Mouse (Mus musculus) liver, embryonic 13.5 days (tissue): ENCODE data around the gene Znhit3. TPM values are rescaled to one million over a fixed set of nuclear protein-coding genes. Genes with fewer than 3 reads are reported as not detected.
A peak's percentile ranks its signal among the peaks of the same experiment; 100 is the strongest.
"Not testable (repeated sequence)": the region's sequence is repeated elsewhere in the genome, so short reads cannot be mapped to it uniquely, and the experiment has no call there.

ENCODE experiments used
- ATAC-seq: fragments of 200-750 bp; cut with Nextera tagmentation; 2 replicates; pipeline ENCODE4 v1.8.0; 2017; ENCODE audit warnings: low read depth, mild to moderate bottlenecking, moderate number of reproducible peaks, moderate library complexity
- DNase-seq: peaks from one replicate; pipeline ENCODE4 v3.0.0; 2022
- H3K27ac ChIP-seq: fragments of 300-500 bp; sonication (generic); 2 replicates; pipeline ENCODE4 v1.5.1; 2015; ENCODE audit warnings: moderate library complexity, mild to moderate bottlenecking, inconsistent platforms
- H3K27me3 ChIP-seq: fragments of 300-500 bp; sonication (generic); 2 replicates; pipeline ENCODE4 v1.6.1; 2015; ENCODE audit warnings: mild to moderate bottlenecking, inconsistent platforms
- H3K36me3 ChIP-seq: fragments of 300-500 bp; sonication (generic); 2 replicates; pipeline ENCODE4 v1.6.1; 2015; ENCODE audit warnings: mild to moderate bottlenecking, inconsistent platforms
- H3K4me1 ChIP-seq: fragments of 300-500 bp; sonication (generic); replicated peaks from 2 replicates; pipeline ENCODE4 v1.6.1; 2015; ENCODE audit warnings: inconsistent platforms
- H3K4me2 ChIP-seq: fragments of 300-500 bp; sonication (generic); 2 replicates; pipeline ENCODE4 v1.6.1; 2015; ENCODE audit warnings: inconsistent platforms, mild to moderate bottlenecking, moderate library complexity
- H3K4me3 ChIP-seq: fragments of 300-500 bp; sonication (generic); replicated peaks from 2 replicates; pipeline ENCODE4 v1.5.1; 2015; ENCODE audit warnings: mild to moderate bottlenecking, inconsistent platforms
- H3K9ac ChIP-seq: fragments of 300-500 bp; sonication (generic); 2 replicates; pipeline ENCODE4 v1.6.1; 2015; ENCODE audit warnings: mild to moderate bottlenecking, inconsistent platforms
- H3K9me3 ChIP-seq: fragments of 300-500 bp; sonication (generic); replicated peaks from 2 replicates; pipeline ENCODE4 v1.6.1; 2016; ENCODE audit warnings: inconsistent platforms
- WGBS: fragments of 180-500 bp; shearing (Covaris S2); methylation state at CpG from one replicate; pipeline ENCODE4 v1.1.7; 2015; ENCODE audit not compliant: insufficient replicate concordance; 5-methylcytosine and 5-hydroxymethylcytosine counted together
- polyA plus RNA-seq: library from polyadenylated mRNA; unstranded; fragments of >200 nt; fragmentation: Nextera tagmentation; extraction: Ambion mirVana; gene quantifications from 2 replicates; pipeline ENCODE4 v1.2.1, GENCODE M21; 2015

Gene Znhit3
- polyA plus RNA-seq, 1 experiment from 2014 or later: 53.5 TPM

- H3K27me3 ChIP-seq: no peaks in the 10 kb centered on the region
- 77% methylated on average over 2 of the region's 2 CpGs for WGBS
- H3K9me3 ChIP-seq: no peaks in the 10 kb centered on the region
- no peak overlapping the region for H3K27ac ChIP-seq
- no peak overlapping the region for H3K9ac ChIP-seq
- ATAC-seq: no peak
- H3K36me3 ChIP-seq: peaks cover 74% of the 10 kb centered on the region
- no peak overlapping the region for H3K4me3 ChIP-seq
- H3K4me1 ChIP-seq: no peaks in the 10 kb centered on the region
- no peak overlapping the region for H3K4me2 ChIP-seq
- no peak for DNase-seq
Measured at GRCm38 (mm10) chr11:84889492-84889891, 26.7 kb downstream of the Znhit3 start.

GRCm38 (mm10) chr11:84888025-84888424 is 28.1 kb downstream of the Znhit3 start:
- Histone ChIP-seq H3K9ac (no peak overlapping the region), H3K4me1 (no peaks in the 10 kb centered on the region), H3K9me3 (no peaks in the 10 kb centered on the region), H3K36me3 (peaks cover 79% of the 10 kb centered on the region), H3K4me3 (no peak overlapping the region), H3K27me3 (no peaks in the 10 kb centered on the region), H3K27ac (no peak overlapping the region), H3K4me2 (no peak overlapping the region)
- 90% methylated on average over 8 of the region's 8 CpGs for WGBS
- DNase-seq (no peak), ATAC-seq (no peak)

GRCm38 (mm10) chr11:84886767-84887511 is 29.2 kb downstream of the Znhit3 start:
- no peak overlapping the region for H3K9ac ChIP-seq
- WGBS: 83% methylated on average over 11 of the region's 11 CpGs
- no peak overlapping the region for H3K4me2 ChIP-seq
- DNase-seq (no peak), ATAC-seq (no peak)
- H3K9me3 ChIP-seq: no peaks in the 10 kb centered on the region
- H3K27me3 ChIP-seq: no peaks in the 10 kb centered on the region
- H3K4me1 ChIP-seq: peaks cover 3% of the 10 kb centered on the region; the same call in 1 of the 2 replicates
- no peak overlapping the region for H3K27ac ChIP-seq
- no peak overlapping the region for H3K4me3 ChIP-seq
- H3K36me3 ChIP-seq: peaks cover 74% of the 10 kb centered on the region

GRCm38 (mm10) chr11:84886236-84886635 is 29.9 kb downstream of the Znhit3 start:
- Histone ChIP-seq H3K4me1 (peaks cover 10% of the 10 kb centered on the region), H3K27ac (no peak overlapping the region), H3K4me3 (no peak overlapping the region), H3K9me3 (no peaks in the 10 kb centered on the region), H3K9ac (no peak overlapping the region), H3K36me3 (peaks cover 70% of the 10 kb centered on the region), H3K27me3 (no peaks in the 10 kb centered on the region), H3K4me2 (no peak overlapping the region)
- ATAC-seq: no peak
- DNase-seq: no peak
- 87% methylated on average over 5 of the region's 5 CpGs for WGBS

GRCm38 (mm10) chr11:84885238-84885637 is 30.9 kb downstream of the Znhit3 start:
- Histone ChIP-seq H3K27me3 (no peaks in the 10 kb centered on the region), H3K9ac (no peak overlapping the region), H3K27ac (no peak overlapping the region), H3K4me3 (no peak overlapping the region), H3K4me1 (peaks cover 16% of the 10 kb centered on the region), H3K4me2 (no peak overlapping the region), H3K36me3 (peaks cover 68% of the 10 kb centered on the region), H3K9me3 (no peaks in the 10 kb centered on the region)
- 80% methylated on average over 4 of the region's 4 CpGs for WGBS
- ATAC-seq (no peak), DNase-seq (no peak)

- WGBS: 88% methylated on average over 7 of the region's 7 CpGs
- no peak for ATAC-seq
- H3K4me3 ChIP-seq: no peak overlapping the region
- no peaks in the 10 kb centered on the region for H3K27me3 ChIP-seq
- H3K4me1 ChIP-seq: peaks cover 37% of the 10 kb centered on the region
- no peak overlapping the region for H3K4me2 ChIP-seq
- no peak for DNase-seq
- H3K9me3 ChIP-seq: no peaks in the 10 kb centered on the region
- peaks cover 57% of the 10 kb centered on the region for H3K36me3 ChIP-seq
- no peak overlapping the region for H3K27ac ChIP-seq
- H3K9ac ChIP-seq: no peak overlapping the region
Measured at GRCm38 (mm10) chr11:84882346-84882745, 33.8 kb downstream of the Znhit3 start.

- ATAC-seq: no peak
- Histone ChIP-seq H3K4me1 (peaks cover 44% of the 10 kb centered on the region), H3K9me3 (no peaks in the 10 kb centered on the region), H3K9ac (peak overlapping the region; percentile 90), H3K4me2 (peak overlapping the region; percentile 100), H3K27ac (peak overlapping the region; percentile 91), H3K36me3 (peaks cover 48% of the 10 kb centered on the region), H3K4me3 (peak overlapping the region; percentile 88), H3K27me3 (no peaks in the 10 kb centered on the region)
- WGBS: 46% methylated on average over 9 of the region's 9 CpGs
- DNase-seq: no peak
Measured at GRCm38 (mm10) chr11:84880971-84881370, 35.2 kb downstream of the Znhit3 start.

- under 1% methylated on average over 24 of the region's 24 CpGs for WGBS
- Histone ChIP-seq H3K27ac (peak overlapping the region; percentile 91), H3K4me3 (peak overlapping the region; percentile 88), H3K9ac (peak overlapping the region; percentile 90), H3K4me2 (peak overlapping the region; percentile 100), H3K9me3 (no peaks in the 10 kb centered on the region), H3K36me3 (peaks cover 47% of the 10 kb centered on the region), H3K4me1 (peaks cover 44% of the 10 kb centered on the region), H3K27me3 (no peaks in the 10 kb centered on the region)
- peak; percentile 34 for DNase-seq
- ATAC-seq: no peak; the same call in 1 of the 2 replicates
Measured at GRCm38 (mm10) chr11:84880465-84880961, 35.7 kb downstream of the Znhit3 start.

- peak within 1 kb of the TSS; percentile 100 for H3K4me2 ChIP-seq
- no peaks in the 10 kb centered on the region for H3K27me3 ChIP-seq
- peak within 1 kb of the TSS; percentile 90 for H3K9ac ChIP-seq
- ATAC-seq (peak; percentile 94), DNase-seq (peak; percentile 82)
- no peaks in the 10 kb centered on the region for H3K9me3 ChIP-seq
- peaks cover 44% of the 10 kb centered on the region for H3K4me1 ChIP-seq
- WGBS: under 1% methylated on average over 81 of the region's 81 CpGs
- H3K4me3 ChIP-seq: peak within 1 kb of the TSS; percentile 88
- H3K36me3 ChIP-seq: peaks cover 41% of the 10 kb centered on the region
- peak within 1 kb of the TSS; percentile 91 for H3K27ac ChIP-seq
Measured at GRCm38 (mm10) chr11:84879772-84880464, 36.2 kb downstream of the Znhit3 start, which contains the start of the genes Myo19 and Pigw. TSS of gene Myo19 (plus strand) at chr11:84880148. TSS of gene Pigw (minus strand) at chr11:84880285.

- ATAC-seq: no peak
- WGBS: 11% methylated on average over 7 of the region's 7 CpGs
Measured at GRCm38 (mm10) chr11:84879007-84879771, 37.0 kb downstream of the Znhit3 start.

GRCm38 (mm10) chr11:84876020-84876419 is 40.1 kb downstream of the Znhit3 start:
- Histone ChIP-seq H3K36me3 (peaks cover 19% of the 10 kb centered on the region), H3K4me1 (peaks cover 58% of the 10 kb centered on the region)
- not testable (repeated sequence) for H3K9me3 ChIP-seq, H3K9ac ChIP-seq, DNase-seq, H3K4me3 ChIP-seq, H3K27me3 ChIP-seq, H3K27ac ChIP-seq, ATAC-seq, H3K4me2 ChIP-seq
- 55% methylated on average over 1 of the region's 1 CpGs for WGBS

More at GRCm38 (mm10) chr11:84879007-84879771, 37.0 kb downstream of the Znhit3 start:
- Histone ChIP-seq H3K27ac (peak overlapping the region; percentile 91), H3K9me3 (no peaks in the 10 kb centered on the region), H3K9ac (peak overlapping the region; percentile 90), H3K4me1 (peaks cover 51% of the 10 kb centered on the region), H3K27me3 (no peaks in the 10 kb centered on the region), H3K4me2 (peak overlapping the region; percentile 100), H3K4me3 (peak overlapping the region; percentile 88), H3K36me3 (peaks cover 34% of the 10 kb centered on the region)
- no peak for DNase-seq
